Mouse (Mus musculus) heart, embryonic 12.5 days (tissue): Measurements from ENCODE around the gene Vegfb. TPM values are rescaled to one million over a fixed set of nuclear protein-coding genes. Genes with fewer than 3 reads are reported as not detected.

ENCODE experiments used
- ATAC-seq: fragments of 200-750 bp; cut with Nextera tagmentation; 2 replicates; pipeline ENCODE4 v1.8.0; 2017; ENCODE audit warnings: moderate TSS enrichment, moderate library complexity; ENCODE audit not compliant: insufficient number of reproducible peaks, low FRiP score
- H3K27ac ChIP-seq: fragments of 300-500 bp; sonication (generic); 2 replicates; pipeline ENCODE4 v1.5.1; 2016; ENCODE audit warnings: mild to moderate bottlenecking, moderate library complexity; ENCODE audit not compliant: poor library complexity, severe bottlenecking
- H3K27me3 ChIP-seq: fragments of 300-500 bp; sonication (generic); replicated peaks from 2 replicates; pipeline ENCODE4 v1.6.1; 2016; ENCODE audit warnings: mild to moderate bottlenecking, moderate library complexity
- H3K36me3 ChIP-seq: fragments of 300-500 bp; sonication (generic); 2 replicates; pipeline ENCODE4 v1.6.1; 2016; ENCODE audit warnings: mild to moderate bottlenecking, moderate library complexity
- H3K4me1 ChIP-seq: fragments of 300-500 bp; sonication (generic); replicated peaks from 2 replicates; pipeline ENCODE4 v1.6.1; 2016; ENCODE audit warnings: mild to moderate bottlenecking
- H3K4me2 ChIP-seq: fragments of 300-500 bp; sonication (generic); 2 replicates; pipeline ENCODE4 v1.6.1; 2016; ENCODE audit warnings: mild to moderate bottlenecking, moderate library complexity
- H3K4me3 ChIP-seq: fragments of 300-500 bp; sonication (generic); 2 replicates; pipeline ENCODE4 v1.5.1; 2016; ENCODE audit warnings: mild to moderate bottlenecking
- H3K9ac ChIP-seq: fragments of 300-500 bp; sonication (generic); 2 replicates; pipeline ENCODE4 v1.6.1; 2016; ENCODE audit warnings: mild to moderate bottlenecking, moderate library complexity
- H3K9me3 ChIP-seq: fragments of 300-500 bp; sonication (generic); replicated peaks from 2 replicates; pipeline ENCODE4 v1.6.1; 2016; ENCODE audit warnings: mild to moderate bottlenecking, moderate library complexity
- WGBS: fragments of 180-500 bp; shearing (Covaris S2); methylation state at CpG from one replicate; pipeline ENCODE4 v1.1.7; 2016; 5-methylcytosine and 5-hydroxymethylcytosine counted together
- polyA plus RNA-seq: library from polyadenylated mRNA; unstranded; fragments of >200 nt; fragmentation: Nextera tagmentation; extraction: Ambion mirVana; gene quantifications from 2 replicates; pipeline ENCODE4 v1.2.1, GENCODE M21; 2016

Vegfb gene
- polyA plus RNA-seq, 1 experiment from 2014 or later: 136 TPM

DNA sequence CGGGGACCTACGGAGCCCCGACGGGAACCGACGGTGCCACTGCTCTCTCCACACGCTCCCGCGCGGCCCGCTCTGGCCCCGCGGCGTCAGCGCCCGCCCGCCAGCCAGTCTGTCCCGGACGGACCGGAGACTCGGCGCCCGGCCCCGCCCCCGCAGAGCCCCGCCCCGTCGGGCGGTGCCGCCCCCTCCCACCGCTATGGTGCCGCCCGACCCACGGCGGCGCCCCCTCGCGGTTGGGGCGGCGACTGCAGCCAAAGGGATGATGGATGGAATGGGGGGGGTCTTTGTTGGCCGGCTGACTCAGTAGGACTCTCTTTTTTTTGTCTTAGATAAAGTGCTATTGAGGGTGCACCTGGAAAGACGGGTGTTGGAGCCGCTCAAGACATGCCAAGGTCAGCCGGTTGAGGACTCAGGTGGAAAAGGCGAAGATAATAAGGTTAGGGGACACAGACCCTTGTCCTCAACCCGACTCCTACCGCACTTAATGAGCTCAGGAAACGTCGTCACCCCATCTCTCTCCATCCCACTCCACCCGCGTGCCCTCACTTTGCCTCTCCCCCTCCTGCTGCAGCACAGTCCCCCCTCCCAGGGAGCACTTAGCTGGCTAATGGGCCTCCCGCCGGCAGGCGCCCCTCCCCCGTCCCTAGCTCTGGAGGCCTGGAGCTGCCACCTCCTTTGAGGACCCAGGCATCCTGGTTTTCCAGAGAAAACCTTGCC, 17.6 kb downstream of the Vegfb start:
- ATAC-seq: peak; percentile 85
- H3K9ac ChIP-seq: peak overlapping the region; percentile 77
- under 1% methylated on average over 55 of the region's 55 CpGs for WGBS
- peak overlapping the region; percentile 81 for H3K4me2 ChIP-seq
- H3K4me3 ChIP-seq: peak overlapping the region; percentile 63
- no peaks in the 10 kb centered on the region for H3K27me3 ChIP-seq
- peaks cover 19% of the 10 kb centered on the region for H3K36me3 ChIP-seq
- H3K27ac ChIP-seq: peak overlapping the region; percentile 65; the same call in 1 of the 2 replicates
- no peaks in the 10 kb centered on the region for H3K9me3 ChIP-seq
- peaks cover 46% of the 10 kb centered on the region for H3K4me1 ChIP-seq

DNA sequence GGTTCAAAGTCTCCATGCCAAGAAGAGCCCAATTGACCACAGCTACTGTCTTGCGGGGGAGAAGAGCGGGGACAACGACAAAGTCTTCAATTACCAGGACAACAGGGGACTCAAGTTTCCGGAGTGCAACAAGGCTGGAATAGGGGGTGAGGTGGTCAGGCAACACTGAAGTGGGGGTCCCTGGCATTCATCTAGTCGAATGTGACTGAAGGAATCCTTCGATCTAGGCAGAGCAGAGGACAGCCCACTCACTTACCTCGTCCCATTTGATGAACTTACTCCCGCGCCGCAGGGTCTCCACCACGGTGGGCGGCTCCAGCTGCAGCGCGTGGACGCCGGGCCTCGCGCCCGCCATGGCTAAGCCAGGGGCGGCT, 18.2 kb downstream of the Vegfb start:
- H3K27ac ChIP-seq: no peak overlapping the region
- peak overlapping the region; percentile 81 for H3K4me2 ChIP-seq
- H3K27me3 ChIP-seq: no peaks in the 10 kb centered on the region
- no peaks in the 10 kb centered on the region for H3K9me3 ChIP-seq
- peak overlapping the region; percentile 77 for H3K9ac ChIP-seq
- no peak for ATAC-seq
- H3K4me1 ChIP-seq: peaks cover 46% of the 10 kb centered on the region
- H3K4me3 ChIP-seq: peak overlapping the region; percentile 63
- H3K36me3 ChIP-seq: peaks cover 25% of the 10 kb centered on the region
- WGBS: under 1% methylated on average over 20 of the region's 20 CpGs

DNA sequence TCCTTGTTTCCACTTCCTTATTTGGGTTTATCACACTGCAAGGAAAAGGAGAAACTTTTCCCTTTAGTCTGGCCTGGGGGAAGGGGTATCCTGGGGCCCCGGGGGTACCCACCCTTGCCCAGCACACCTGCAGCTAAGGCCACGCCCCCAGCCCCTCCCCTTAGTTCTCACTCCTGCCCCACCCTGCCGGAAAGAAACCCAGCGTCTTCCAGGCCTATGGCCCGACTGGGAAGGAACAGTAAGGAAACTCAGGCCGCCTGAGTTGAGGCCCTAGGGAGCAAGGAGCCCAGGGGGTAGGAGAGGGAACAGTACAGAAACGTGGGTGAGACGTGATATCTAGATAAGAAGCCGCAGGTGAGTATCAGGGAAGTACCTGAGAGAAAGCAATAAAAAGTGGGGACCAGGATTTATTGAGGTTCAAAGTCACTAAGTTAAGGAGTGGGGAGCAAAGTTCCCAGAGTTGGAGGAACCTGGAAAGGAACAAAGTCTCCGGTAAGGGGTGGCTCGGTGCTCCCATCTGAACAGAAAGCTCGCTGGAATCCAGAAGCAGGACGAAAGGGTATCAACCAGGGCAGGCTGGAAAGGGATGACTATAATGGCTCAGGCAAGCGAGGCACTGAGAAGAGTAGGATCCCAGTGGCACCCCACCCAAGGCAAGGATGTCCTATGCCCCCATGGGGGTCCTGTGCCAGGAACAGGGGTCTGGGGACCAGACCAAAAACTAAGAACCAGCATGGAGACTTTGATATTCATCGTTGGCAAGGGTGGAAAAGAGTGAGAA, 18.8 kb downstream of the Vegfb start:
- H3K9ac ChIP-seq: peak overlapping the region; percentile 77
- peak overlapping the region; percentile 63 for H3K4me3 ChIP-seq
- 12% methylated on average over 15 of the region's 15 CpGs for WGBS
- peaks cover 42% of the 10 kb centered on the region for H3K4me1 ChIP-seq
- no peak overlapping the region for H3K27ac ChIP-seq
- peak overlapping the region; percentile 81 for H3K4me2 ChIP-seq
- no peaks in the 10 kb centered on the region for H3K27me3 ChIP-seq
- H3K9me3 ChIP-seq: no peaks in the 10 kb centered on the region
- peaks cover 31% of the 10 kb centered on the region for H3K36me3 ChIP-seq
- no peak for ATAC-seq

DNA sequence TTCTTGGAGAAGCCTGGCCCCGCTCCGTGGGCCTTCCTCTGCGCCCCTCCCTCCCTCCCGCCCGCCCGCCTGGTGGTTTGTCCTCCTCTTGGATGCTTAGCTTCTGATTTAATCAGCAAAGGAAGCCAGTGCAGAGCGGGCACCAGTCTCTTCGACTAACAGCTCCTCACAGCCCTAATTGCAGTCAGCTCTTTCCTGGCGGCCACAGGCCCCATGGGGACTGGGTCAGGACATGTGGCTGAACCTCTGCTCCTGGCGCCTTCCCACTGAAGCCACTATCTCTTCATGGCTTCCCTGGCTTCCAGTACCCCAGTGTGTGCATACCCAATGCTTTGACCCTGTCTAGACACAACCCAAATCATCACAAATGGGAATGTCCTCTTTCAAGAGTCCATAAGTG, 31.0 kb downstream of the Vegfb start:
- Histone ChIP-seq H3K4me1 (peaks cover 35% of the 10 kb centered on the region), H3K4me2 (no peak overlapping the region), H3K9ac (no peak overlapping the region), H3K9me3 (no peaks in the 10 kb centered on the region), H3K27ac (no peak overlapping the region), H3K36me3 (peaks cover 65% of the 10 kb centered on the region), H3K4me3 (no peak overlapping the region), H3K27me3 (no peaks in the 10 kb centered on the region)
- WGBS: 73% methylated on average over 10 of the region's 10 CpGs
- no peak for ATAC-seq

DNA sequence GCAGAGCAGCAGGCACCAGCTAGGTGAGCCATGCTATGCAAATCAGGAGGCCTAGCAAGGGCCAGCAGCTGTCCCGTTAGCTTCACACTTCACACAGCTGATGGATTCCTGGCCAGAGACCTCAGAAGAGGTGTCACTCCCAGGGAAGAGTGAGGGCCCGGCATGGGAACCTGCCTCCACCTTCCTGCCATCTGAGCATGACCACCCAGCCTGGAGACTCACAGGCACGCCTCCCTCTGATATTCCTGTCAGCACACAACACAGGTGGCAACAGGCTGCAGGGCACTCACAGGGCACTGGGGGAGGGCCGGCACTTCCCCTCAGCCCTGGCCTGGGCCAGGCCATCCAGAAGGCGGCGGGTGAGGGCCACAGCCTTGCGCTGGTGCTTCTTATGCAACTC, 32.0 kb downstream of the Vegfb start:
- H3K4me1 ChIP-seq: peaks cover 35% of the 10 kb centered on the region
- H3K4me3 ChIP-seq: no peak overlapping the region
- H3K4me2 ChIP-seq: no peak overlapping the region
- H3K9me3 ChIP-seq: no peaks in the 10 kb centered on the region
- WGBS: 61% methylated on average over 7 of the region's 7 CpGs
- no peaks in the 10 kb centered on the region for H3K27me3 ChIP-seq
- no peak overlapping the region for H3K27ac ChIP-seq
- H3K36me3 ChIP-seq: peaks cover 61% of the 10 kb centered on the region
- ATAC-seq: no peak
- no peak overlapping the region for H3K9ac ChIP-seq

DNA sequence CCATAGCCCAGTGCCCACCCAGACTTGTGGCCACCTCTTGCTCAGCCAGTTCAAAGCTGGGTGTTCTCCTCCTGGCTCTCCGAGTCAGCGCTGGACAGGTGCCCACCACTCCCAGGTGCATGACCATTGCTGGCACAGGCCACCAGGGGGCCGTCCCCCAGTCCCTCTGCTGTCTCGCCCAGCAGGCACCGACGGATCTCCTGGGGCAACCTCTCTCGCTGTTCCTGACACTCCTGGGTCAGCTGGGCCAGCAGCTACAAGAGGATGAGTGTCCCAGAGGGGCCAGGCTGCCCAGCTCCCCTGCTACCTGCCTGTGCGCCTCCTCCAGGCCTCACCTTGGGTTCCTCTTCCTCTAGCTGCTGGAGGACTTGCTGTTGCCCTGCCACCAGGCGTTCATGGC, 33.4 kb downstream of the Vegfb start:
- H3K36me3 ChIP-seq: peaks cover 47% of the 10 kb centered on the region
- H3K4me2 ChIP-seq: no peak overlapping the region
- no peak overlapping the region for H3K27ac ChIP-seq
- no peak overlapping the region for H3K4me3 ChIP-seq
- WGBS: 63% methylated on average over 9 of the region's 9 CpGs
- no peak overlapping the region for H3K9ac ChIP-seq
- no peak for ATAC-seq
- H3K27me3 ChIP-seq: no peaks in the 10 kb centered on the region
- H3K9me3 ChIP-seq: no peaks in the 10 kb centered on the region
- H3K4me1 ChIP-seq: peaks cover 44% of the 10 kb centered on the region

DNA sequence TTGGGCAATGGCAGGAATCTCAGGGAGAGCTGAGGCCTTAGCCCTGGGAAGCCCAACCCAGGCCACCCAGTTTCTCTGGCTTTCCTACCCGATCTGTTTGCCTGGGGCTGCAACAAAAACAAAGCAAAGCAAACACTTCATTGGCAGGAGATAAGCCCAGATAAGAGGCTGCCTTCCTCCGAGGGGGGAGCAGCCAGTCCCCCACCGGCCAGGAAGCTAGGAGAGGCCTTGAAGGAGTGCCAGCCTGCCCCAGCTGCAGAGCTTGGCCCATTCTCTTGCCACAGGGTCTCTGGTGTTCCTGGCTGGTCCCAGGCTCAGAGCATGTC, 34.8 kb downstream of the Vegfb start:
- WGBS: 1% methylated on average over 3 of the region's 3 CpGs
- no peaks in the 10 kb centered on the region for H3K9me3 ChIP-seq
- H3K27ac ChIP-seq: peak overlapping the region; percentile 98
- H3K36me3 ChIP-seq: peaks cover 33% of the 10 kb centered on the region
- peak overlapping the region; percentile 78 for H3K4me2 ChIP-seq
- H3K27me3 ChIP-seq: no peaks in the 10 kb centered on the region
- no peak; the same call in 1 of the 2 replicates for ATAC-seq
- peaks cover 44% of the 10 kb centered on the region for H3K4me1 ChIP-seq
- H3K9ac ChIP-seq: peak overlapping the region; percentile 80
- peak overlapping the region; percentile 63 for H3K4me3 ChIP-seq

DNA sequence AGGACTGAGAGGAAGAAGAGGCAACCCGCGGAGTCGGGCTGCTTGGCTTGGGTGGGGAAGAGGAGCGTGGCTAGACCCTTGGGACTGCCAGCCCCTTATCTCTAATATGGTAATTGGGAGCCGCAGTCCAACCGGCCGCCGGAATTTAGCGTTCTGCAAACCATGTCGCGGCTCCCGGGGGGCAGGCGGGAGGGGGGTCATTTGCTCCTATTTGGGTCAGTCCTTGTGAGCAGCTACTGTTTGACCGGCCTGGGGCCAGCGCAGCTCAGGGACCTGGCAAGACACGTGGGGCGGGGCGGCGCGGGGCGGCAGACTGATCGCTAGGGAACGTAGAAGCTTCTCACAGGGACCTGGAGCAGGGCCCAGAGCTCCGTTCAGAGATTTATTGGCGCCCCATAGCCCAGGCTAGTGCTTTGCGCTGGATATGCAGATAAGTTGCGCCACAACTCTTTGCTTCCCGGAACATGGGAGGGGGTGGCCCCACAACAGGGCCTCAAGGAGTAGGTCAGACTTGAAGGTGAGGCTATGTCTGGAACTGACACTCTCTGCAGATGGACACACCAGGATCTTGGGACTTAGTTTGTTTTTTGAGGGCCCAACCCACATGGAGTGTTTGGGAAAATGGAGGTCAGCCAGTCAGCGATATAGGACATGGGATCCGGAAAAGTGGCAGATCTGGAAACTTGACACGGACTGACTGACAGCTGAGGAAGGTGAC, 35.3 kb downstream of the Vegfb start:
- peak; percentile 43 for ATAC-seq
- Histone ChIP-seq H3K36me3 (peaks cover 28% of the 10 kb centered on the region), H3K9me3 (no peaks in the 10 kb centered on the region), H3K4me1 (peaks cover 44% of the 10 kb centered on the region), H3K9ac (peak overlapping the region; percentile 80), H3K27ac (peak overlapping the region; percentile 98), H3K27me3 (no peaks in the 10 kb centered on the region), H3K4me3 (peak overlapping the region; percentile 63), H3K4me2 (peak overlapping the region; percentile 78)
- WGBS: 1% methylated on average over 31 of the region's 31 CpGs

DNA sequence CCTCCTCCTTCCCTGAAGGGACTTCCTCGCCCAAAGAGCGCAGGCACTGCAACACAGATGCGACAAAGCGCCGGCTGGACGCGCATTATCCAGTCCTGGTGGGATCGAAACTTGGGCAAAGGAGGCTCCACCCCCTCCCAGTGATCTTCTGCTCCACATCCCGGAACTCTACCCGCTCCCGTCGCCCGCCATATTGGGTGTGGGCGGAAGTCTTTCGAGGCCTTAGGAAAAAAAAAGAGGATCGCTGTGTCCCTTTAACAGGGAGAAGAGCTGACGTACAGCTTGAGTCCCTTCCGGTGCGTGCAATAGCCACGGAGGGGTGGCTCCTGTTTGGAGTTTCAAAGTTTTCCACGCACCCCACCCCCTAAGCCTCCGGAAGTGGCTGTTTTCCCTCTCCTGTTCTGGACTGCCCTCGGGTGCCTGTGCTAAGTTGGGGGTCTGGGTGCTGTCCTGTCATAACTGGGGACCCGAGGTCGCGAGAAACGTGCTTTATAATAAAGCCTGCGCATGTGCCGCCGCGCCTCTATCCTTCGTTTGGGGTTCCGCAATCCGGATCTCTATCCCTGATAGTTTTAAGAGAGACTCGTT, 36.0 kb downstream of the Vegfb start:
- WGBS: under 1% methylated on average over 35 of the region's 35 CpGs
- H3K9ac ChIP-seq: peak overlapping the region; percentile 80
- no peaks in the 10 kb centered on the region for H3K27me3 ChIP-seq
- H3K36me3 ChIP-seq: peaks cover 22% of the 10 kb centered on the region
- H3K4me2 ChIP-seq: peak overlapping the region; percentile 78
- peak overlapping the region; percentile 63 for H3K4me3 ChIP-seq
- peaks cover 44% of the 10 kb centered on the region for H3K4me1 ChIP-seq
- no peaks in the 10 kb centered on the region for H3K9me3 ChIP-seq
- peak overlapping the region; percentile 98 for H3K27ac ChIP-seq
- peak; percentile 78 for ATAC-seq

DNA sequence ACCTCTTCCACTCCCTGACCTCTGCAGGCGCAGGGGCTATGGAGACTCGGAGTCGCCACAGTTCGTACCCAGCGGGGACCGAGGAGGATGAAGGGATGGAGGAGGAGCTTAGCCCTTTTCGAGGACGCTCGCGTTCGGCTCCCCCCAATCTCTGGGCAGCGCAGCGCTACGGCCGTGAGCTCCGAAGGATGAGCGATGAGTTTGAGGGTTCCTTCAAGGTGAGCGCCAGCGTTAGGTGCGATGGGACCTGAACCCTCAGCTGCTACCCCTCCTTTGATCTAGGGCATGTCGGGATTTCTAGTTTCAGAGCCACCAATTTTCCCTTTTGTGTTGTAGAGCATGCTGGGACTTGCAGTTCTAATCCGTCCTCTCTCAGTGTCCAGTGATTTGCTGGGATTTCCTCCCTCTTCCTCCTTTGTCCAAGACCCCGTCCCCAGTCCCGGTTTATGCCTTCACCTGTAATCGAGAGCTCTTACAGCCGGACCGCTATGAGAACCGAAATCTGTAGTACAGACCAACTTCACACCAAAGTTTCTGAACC, 36.8 kb downstream of the Vegfb start:
- 0% methylated on average over 28 of the region's 28 CpGs for WGBS
- H3K27me3 ChIP-seq: no peaks in the 10 kb centered on the region
- peak overlapping the region; percentile 98 for H3K27ac ChIP-seq
- H3K9me3 ChIP-seq: no peaks in the 10 kb centered on the region
- H3K9ac ChIP-seq: peak overlapping the region; percentile 80
- peaks cover 40% of the 10 kb centered on the region for H3K4me1 ChIP-seq
- peaks cover 22% of the 10 kb centered on the region for H3K36me3 ChIP-seq
- peak overlapping the region; percentile 63 for H3K4me3 ChIP-seq
- H3K4me2 ChIP-seq: peak overlapping the region; percentile 78
- ATAC-seq: peak; percentile 15
